Mouse (Mus musculus) liver, embryonic 13.5 days (tissue): Measurements from ENCODE around the gene Bcl3. TPM values are rescaled to one million over a fixed set of nuclear protein-coding genes. Genes with fewer than 3 reads are reported as not detected.

Experiments
- ATAC-seq: fragments of 200-750 bp; cut with Nextera tagmentation; 2 replicates; pipeline ENCODE4 v1.8.0; 2017; ENCODE audit warnings: low read depth, mild to moderate bottlenecking, moderate number of reproducible peaks, moderate library complexity
- DNase-seq: peaks from one replicate; pipeline ENCODE4 v3.0.0; 2022
- H3K27ac ChIP-seq: fragments of 300-500 bp; sonication (generic); 2 replicates; pipeline ENCODE4 v1.5.1; 2015; ENCODE audit warnings: moderate library complexity, mild to moderate bottlenecking, inconsistent platforms
- H3K27me3 ChIP-seq: fragments of 300-500 bp; sonication (generic); 2 replicates; pipeline ENCODE4 v1.6.1; 2015; ENCODE audit warnings: mild to moderate bottlenecking, inconsistent platforms
- H3K36me3 ChIP-seq: fragments of 300-500 bp; sonication (generic); 2 replicates; pipeline ENCODE4 v1.6.1; 2015; ENCODE audit warnings: mild to moderate bottlenecking, inconsistent platforms
- H3K4me1 ChIP-seq: fragments of 300-500 bp; sonication (generic); replicated peaks from 2 replicates; pipeline ENCODE4 v1.6.1; 2015; ENCODE audit warnings: inconsistent platforms
- H3K4me2 ChIP-seq: fragments of 300-500 bp; sonication (generic); 2 replicates; pipeline ENCODE4 v1.6.1; 2015; ENCODE audit warnings: inconsistent platforms, mild to moderate bottlenecking, moderate library complexity
- H3K4me3 ChIP-seq: fragments of 300-500 bp; sonication (generic); replicated peaks from 2 replicates; pipeline ENCODE4 v1.5.1; 2015; ENCODE audit warnings: mild to moderate bottlenecking, inconsistent platforms
- H3K9ac ChIP-seq: fragments of 300-500 bp; sonication (generic); 2 replicates; pipeline ENCODE4 v1.6.1; 2015; ENCODE audit warnings: mild to moderate bottlenecking, inconsistent platforms
- H3K9me3 ChIP-seq: fragments of 300-500 bp; sonication (generic); replicated peaks from 2 replicates; pipeline ENCODE4 v1.6.1; 2016; ENCODE audit warnings: inconsistent platforms
- WGBS: fragments of 180-500 bp; shearing (Covaris S2); methylation state at CpG from one replicate; pipeline ENCODE4 v1.1.7; 2015; ENCODE audit not compliant: insufficient replicate concordance; 5-methylcytosine and 5-hydroxymethylcytosine counted together
- polyA plus RNA-seq: library from polyadenylated mRNA; unstranded; fragments of >200 nt; fragmentation: Nextera tagmentation; extraction: Ambion mirVana; gene quantifications from 2 replicates; pipeline ENCODE4 v1.2.1, GENCODE M21; 2015

The Bcl3 gene
- polyA plus RNA-seq, 1 experiment from 2014 or later: 3.9 TPM

DNA sequence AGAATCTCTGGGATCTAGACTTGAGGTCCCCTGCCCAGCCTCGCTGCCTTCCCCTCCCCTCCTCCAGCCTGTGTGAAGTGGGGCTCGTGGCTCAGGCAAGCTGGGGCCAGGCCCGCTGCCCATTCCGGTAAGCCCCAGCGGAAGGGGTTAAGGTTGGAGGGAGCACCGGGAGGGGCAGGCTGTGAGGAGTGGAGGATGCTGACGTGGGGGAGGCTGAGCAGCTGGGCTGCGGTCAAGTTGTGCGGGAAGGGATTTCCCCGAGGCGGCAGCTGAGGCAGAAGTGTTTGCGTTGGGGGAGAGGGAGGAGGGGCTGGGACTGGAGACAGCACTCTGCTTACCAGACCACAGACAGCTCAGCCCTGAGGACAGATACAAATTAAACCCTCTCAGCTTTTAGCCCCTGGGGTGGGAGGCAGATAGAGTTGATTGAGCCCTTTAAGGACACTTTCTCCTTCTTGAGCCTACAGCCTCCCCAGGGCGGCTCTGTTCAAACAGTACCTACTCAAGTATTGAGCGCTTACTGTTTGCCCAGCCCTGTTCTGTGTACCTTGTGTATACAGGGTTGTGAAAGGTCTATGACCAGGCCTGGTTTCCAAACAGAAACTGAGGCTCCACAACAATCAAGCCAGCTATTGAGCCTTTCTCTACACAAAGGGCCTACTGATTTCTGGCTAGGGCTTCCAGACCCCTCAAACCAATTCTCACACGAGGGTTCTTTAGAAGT is 5.0 kb downstream of the Bcl3 start:
- Histone ChIP-seq H3K4me1 (peaks cover 42% of the 10 kb centered on the region), H3K36me3 (peaks cover 6% of the 10 kb centered on the region; the same call in 1 of the 2 replicates), H3K9ac (peak overlapping the region; percentile 51), H3K4me3 (peak overlapping the region; percentile 42), H3K27me3 (peaks cover 41% of the 10 kb centered on the region), H3K4me2 (peak overlapping the region; percentile 58), H3K27ac (peak overlapping the region; percentile 75), H3K9me3 (0 out of 2 replicates have a peak, but pooled peaks cover 3% of the 10 kb centered on the region)
- WGBS: 10% methylated on average over 15 of the region's 15 CpGs
- DNase-seq (no peak), ATAC-seq (peak; percentile 66)

DNA sequence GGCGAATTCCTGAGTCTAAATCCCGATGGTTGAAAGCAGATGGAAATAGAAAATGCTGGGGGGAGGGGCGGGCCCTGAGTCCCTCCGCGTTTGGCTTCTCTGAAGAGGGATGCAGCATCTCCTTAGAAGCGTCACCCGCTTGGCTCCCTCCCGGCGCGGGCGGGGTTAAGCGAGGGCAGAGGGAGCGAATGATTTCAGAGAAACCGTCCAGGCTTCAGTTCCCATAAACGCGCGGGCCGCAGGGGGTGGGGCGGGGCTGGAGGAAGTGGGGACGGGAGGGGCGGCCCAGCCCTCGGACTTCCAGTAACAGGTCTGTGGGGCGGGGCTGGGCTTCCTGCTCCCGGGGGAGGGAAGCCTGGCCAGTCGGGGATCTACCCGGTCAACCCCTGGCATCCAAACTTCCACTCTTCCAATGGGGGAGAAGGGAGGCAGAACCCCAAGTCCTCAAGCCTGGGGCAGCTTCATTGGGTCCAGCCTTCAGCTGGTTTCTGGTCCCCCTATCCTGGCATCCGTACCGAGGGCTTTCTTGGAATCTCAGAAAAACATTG is 6.3 kb downstream of the Bcl3 start:
- Histone ChIP-seq H3K4me3 (peak overlapping the region; percentile 42), H3K36me3 (peaks cover 12% of the 10 kb centered on the region; the same call in 1 of the 2 replicates), H3K27me3 (peaks cover 31% of the 10 kb centered on the region), H3K9ac (peak overlapping the region; percentile 23; the same call in 1 of the 2 replicates), H3K27ac (peak overlapping the region; percentile 75), H3K4me2 (peak overlapping the region; percentile 58), H3K9me3 (0 out of 2 replicates have a peak, but pooled peaks cover 3% of the 10 kb centered on the region), H3K4me1 (peaks cover 38% of the 10 kb centered on the region)
- peak; percentile 51 for DNase-seq
- peak; percentile 54 for ATAC-seq
- under 1% methylated on average over 28 of the region's 28 CpGs for WGBS

DNA sequence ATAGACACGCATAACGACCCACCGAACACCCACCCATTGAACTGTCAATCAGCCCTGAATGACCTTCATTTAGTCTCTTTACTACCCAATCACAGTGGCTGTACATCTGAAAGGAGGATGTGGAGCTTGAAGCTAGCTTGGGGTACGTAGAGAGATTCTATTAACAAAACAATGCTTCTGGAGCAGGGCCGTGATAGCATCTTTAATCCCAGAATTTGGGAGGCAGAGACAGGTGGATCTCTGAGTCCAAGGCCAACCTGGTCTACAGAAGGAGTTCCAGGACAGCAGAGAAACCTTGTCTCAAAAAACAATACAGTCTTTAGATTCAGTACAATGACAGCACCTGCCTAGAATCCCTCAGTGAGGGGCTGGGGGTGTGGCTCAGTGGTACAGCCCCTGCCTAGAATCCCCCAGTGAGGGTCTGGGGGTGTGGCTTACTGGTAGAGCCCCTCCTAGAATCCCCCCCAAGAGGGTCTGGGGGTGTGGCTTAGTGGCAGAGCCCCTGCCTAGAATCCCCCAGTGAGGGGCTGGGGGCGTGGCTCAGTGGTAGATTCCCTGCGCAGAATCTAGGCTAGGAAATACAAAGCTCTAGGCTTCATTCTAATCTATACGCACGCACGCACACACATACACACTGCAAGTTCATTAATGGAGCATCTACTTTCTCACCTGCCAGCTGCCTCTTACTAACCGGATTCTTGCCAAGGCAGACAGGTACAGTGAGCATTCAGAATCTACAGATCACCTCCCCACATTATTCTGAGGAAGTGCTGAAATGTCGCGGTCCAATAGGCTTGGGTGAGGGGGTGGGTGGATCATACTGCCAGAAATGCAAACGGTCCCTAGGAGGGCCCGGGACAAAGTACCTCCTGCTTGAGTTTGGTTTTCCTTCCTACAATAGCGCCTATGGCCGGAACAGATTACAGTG is 7.0 kb downstream of the Bcl3 start:
- Histone ChIP-seq H3K27ac (peak overlapping the region; percentile 37; the same call in 1 of the 2 replicates), H3K4me2 (peak overlapping the region; percentile 58), H3K4me1 (peaks cover 44% of the 10 kb centered on the region), H3K27me3 (peaks cover 36% of the 10 kb centered on the region), H3K9me3 (0 out of 2 replicates have a peak, but pooled peaks cover 3% of the 10 kb centered on the region), H3K4me3 (peak overlapping the region; percentile 42), H3K9ac (peak overlapping the region; percentile 23; the same call in 1 of the 2 replicates), H3K36me3 (peaks cover 12% of the 10 kb centered on the region; the same call in 1 of the 2 replicates)
- ATAC-seq: peak; percentile 6; the same call in 1 of the 2 replicates
- WGBS: 29% methylated on average over 17 of the region's 17 CpGs
- DNase-seq: no peak

DNA sequence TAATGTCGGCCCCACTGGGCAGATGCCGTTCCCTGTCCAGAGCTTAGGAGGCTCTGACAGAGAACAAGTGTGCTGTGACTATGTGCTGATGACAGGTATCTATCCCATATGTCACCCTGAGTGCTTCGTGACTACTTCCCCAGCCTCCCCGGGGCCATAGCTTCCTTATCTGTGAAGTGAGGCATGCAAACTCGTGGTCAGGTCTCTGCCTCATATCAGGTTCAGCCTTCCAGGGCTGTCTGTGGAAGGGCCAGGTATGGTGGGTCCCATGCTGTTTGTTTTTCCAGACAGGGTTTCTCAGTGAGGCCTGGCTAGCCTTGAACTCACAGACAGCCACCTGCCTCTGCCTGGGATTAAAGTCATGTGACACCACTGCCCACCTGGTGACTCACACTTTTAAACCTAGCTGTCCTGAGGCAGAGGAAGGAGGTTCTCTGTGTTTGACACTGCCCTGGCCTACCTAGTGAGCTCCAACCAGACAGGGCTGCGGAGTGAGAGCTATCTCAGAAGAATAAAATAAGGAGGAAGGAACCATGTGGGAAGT is 8.9 kb downstream of the Bcl3 start:
- Histone ChIP-seq H3K4me3 (no peak overlapping the region), H3K9me3 (no peaks in the 10 kb centered on the region), H3K36me3 (peaks cover 5% of the 10 kb centered on the region; the same call in 1 of the 2 replicates), H3K4me2 (no peak overlapping the region), H3K27ac (no peak overlapping the region), H3K4me1 (peaks cover 50% of the 10 kb centered on the region), H3K27me3 (peaks cover 49% of the 10 kb centered on the region), H3K9ac (no peak overlapping the region)
- ATAC-seq: no peak
- no peak for DNase-seq
- 36% methylated on average over 6 of the region's 6 CpGs for WGBS

DNA sequence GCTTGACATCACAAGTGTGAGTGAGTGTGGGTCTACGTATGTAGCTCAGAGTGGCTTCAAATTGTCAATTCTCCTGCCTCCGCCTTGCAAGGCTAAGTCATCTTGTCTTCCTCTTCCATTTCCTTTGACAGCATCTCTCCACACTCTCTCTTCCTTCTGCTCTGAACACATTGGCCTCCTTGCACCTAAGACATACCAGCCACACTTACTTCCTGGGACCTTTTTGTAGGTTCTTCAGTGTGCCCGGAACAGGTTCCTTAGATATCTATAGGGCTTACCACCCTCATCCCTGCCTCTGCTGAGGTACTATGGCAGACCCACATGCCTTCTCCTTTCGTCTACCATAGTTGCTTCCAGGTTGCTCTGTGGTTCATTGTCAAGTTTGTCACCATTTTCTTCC is 9.4 kb downstream of the Bcl3 start:
- H3K36me3 ChIP-seq: peaks cover 5% of the 10 kb centered on the region; the same call in 1 of the 2 replicates
- no peaks in the 10 kb centered on the region for H3K9me3 ChIP-seq
- H3K4me2 ChIP-seq: no peak overlapping the region
- no peak overlapping the region for H3K27ac ChIP-seq
- H3K9ac ChIP-seq: no peak overlapping the region
- peaks cover 47% of the 10 kb centered on the region for H3K4me1 ChIP-seq
- DNase-seq (no peak), ATAC-seq (no peak)
- peaks cover 49% of the 10 kb centered on the region for H3K27me3 ChIP-seq
- H3K4me3 ChIP-seq: no peak overlapping the region
- WGBS: 61% methylated on average over 4 of the region's 4 CpGs

DNA sequence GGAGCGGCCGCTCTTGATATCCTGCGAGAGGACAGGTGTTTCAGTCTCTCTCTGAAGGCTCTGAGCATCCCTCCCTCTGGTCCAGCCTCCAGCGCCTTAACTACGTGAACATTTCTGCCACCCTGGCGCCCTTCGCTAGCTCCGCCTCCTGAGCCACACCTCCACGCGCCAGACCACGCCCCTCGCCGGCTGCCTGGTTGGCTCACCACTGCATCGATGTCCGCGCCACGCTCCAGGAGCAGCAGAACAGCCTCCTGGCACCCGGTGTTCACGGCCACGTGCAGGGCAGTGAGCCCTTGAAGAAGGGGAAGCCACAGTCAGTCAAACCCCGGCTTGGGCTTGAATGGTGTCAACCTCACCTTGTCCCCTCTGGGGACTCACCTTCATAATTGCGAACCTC is 11.5 kb downstream of the Bcl3 start:
- peaks cover 31% of the 10 kb centered on the region for H3K27me3 ChIP-seq
- H3K27ac ChIP-seq: no peak overlapping the region
- H3K36me3 ChIP-seq: peaks cover 5% of the 10 kb centered on the region; the same call in 1 of the 2 replicates
- H3K4me1 ChIP-seq: peaks cover 30% of the 10 kb centered on the region
- DNase-seq (no peak), ATAC-seq (0 out of 2 replicates have a peak, but pooled peaks have one; percentile 21)
- WGBS: 16% methylated on average over 22 of the region's 22 CpGs
- no peak overlapping the region for H3K4me3 ChIP-seq
- H3K9ac ChIP-seq: no peak overlapping the region
- peak overlapping the region; percentile 32; the same call in 1 of the 2 replicates for H3K4me2 ChIP-seq
- no peaks in the 10 kb centered on the region for H3K9me3 ChIP-seq

DNA sequence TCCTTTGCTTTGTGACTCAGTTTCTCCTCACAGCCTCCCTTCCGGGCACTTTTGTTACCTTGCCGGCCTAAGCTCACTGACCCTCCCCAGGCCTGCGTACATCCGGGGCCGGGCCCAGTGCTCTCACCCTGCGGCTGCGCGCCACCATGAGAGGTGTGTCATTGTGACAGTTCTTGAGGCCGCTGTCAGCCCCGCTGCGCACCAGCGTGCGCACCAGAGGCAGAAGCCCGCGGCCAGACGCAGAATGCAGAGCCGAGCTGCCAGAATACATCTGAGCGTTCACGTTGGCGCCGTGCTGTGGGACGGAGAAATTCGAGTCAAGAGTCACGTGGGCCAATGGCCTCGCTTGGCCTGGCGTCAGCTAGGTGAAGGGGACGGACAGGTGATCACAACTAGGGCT is 13.2 kb downstream of the Bcl3 start:
- Histone ChIP-seq H3K27ac (no peak overlapping the region), H3K4me3 (no peak overlapping the region), H3K4me1 (peaks cover 23% of the 10 kb centered on the region), H3K36me3 (peaks cover 5% of the 10 kb centered on the region; the same call in 1 of the 2 replicates), H3K9ac (no peak overlapping the region), H3K4me2 (peak overlapping the region; percentile 37), H3K27me3 (peaks cover 22% of the 10 kb centered on the region), H3K9me3 (0 out of 2 replicates have a peak, but pooled peaks cover 3% of the 10 kb centered on the region)
- ATAC-seq (0 out of 2 replicates have a peak, but pooled peaks have one; percentile 31), DNase-seq (no peak)
- WGBS: 29% methylated on average over 27 of the region's 27 CpGs

DNA sequence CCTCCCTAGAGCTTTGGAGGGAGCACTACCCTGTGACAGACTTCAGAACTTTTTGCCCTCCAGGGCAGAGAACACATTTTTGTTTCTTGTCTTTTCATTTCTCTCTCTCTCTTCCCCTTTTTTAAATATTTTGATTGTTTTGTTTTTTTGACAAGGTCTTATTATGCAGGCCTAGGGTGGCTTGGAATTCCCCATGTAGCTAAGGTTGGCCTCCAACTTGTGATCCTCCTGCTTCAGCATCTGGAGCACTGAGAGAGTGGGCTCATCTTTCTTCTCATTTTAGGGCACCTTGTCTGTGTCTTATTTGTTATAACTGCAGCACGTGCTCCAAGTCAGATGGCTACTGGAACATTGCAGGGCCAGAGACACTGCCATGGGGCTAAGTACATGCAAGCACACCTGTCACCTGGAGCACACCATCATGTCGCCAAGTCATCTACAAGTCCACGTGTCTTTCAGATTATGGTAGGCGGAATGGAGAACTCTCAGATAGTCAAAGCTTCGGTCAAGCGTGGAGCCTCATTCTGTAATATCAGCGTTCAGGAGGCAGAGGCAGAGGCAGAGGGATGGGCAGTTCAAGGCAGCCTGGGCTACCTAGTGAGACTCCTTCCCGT is 16.1 kb downstream of the Bcl3 start:
- no peaks in the 10 kb centered on the region; the same call in 1 of the 2 replicates for H3K36me3 ChIP-seq
- 0 out of 2 replicates have a peak, but pooled peaks cover 3% of the 10 kb centered on the region for H3K9me3 ChIP-seq
- DNase-seq (no peak), ATAC-seq (no peak)
- H3K4me1 ChIP-seq: peaks cover 13% of the 10 kb centered on the region
- H3K9ac ChIP-seq: no peak overlapping the region
- WGBS: 73% methylated on average over 8 of the region's 8 CpGs
- H3K4me3 ChIP-seq: no peak overlapping the region
- peaks cover 21% of the 10 kb centered on the region for H3K27me3 ChIP-seq
- no peak overlapping the region for H3K27ac ChIP-seq
- H3K4me2 ChIP-seq: no peak overlapping the region

DNA sequence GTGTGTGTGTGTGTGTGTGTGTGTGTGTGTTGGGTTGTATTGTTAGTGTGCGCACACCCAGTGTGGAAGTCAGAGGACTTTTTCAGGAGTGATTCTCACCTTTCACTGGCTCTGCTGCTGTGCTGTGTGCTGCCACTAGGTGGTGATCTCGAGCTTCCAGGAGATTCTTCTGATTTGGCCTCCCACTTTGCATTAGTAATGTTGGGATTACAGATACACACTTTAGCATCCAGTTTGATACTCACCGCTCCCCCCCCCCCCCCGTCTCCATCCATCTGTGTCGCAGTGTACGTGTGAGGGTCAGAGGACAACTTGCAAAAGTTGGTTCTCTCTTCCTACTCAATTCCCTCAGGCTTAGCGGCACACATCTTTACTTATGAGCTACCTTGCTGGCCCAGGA is 19.6 kb downstream of the Bcl3 start:
- no peak overlapping the region for H3K27ac ChIP-seq
- no peak overlapping the region for H3K4me3 ChIP-seq
- no peak for DNase-seq
- WGBS: 16% methylated on average over 7 of the region's 7 CpGs
- 0 out of 2 replicates have a peak, but pooled peaks cover 3% of the 10 kb centered on the region for H3K9me3 ChIP-seq
- no peak for ATAC-seq
- H3K4me1 ChIP-seq: no peaks in the 10 kb centered on the region
- no peak overlapping the region for H3K4me2 ChIP-seq
- H3K36me3 ChIP-seq: no peaks in the 10 kb centered on the region
- H3K27me3 ChIP-seq: no peaks in the 10 kb centered on the region
- H3K9ac ChIP-seq: no peak overlapping the region

DNA sequence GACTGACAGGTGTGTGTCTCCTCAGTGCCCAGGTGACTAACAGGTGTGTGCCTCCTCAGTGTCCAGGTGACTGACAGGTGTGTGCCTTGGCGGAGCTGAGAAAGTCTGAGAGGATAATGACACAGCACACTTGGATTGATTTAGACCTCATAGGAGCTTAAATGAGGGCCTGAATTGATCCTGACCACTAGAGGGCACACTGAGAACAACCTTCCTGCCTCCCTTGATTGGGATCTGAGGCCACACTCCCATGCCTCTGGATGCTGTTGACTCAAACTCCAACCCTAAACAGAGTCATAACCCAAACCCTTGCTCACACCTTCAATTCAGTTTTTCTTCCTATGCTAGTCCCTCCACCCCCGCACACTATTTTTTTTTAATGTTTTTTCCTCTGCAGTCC is 21.8 kb downstream of the Bcl3 start:
- ATAC-seq (no peak), DNase-seq (no peak)
- Histone ChIP-seq H3K27ac (no peak overlapping the region), H3K4me3 (no peak overlapping the region), H3K9me3 (0 out of 2 replicates have a peak, but pooled peaks cover 3% of the 10 kb centered on the region), H3K27me3 (peaks cover 14% of the 10 kb centered on the region), H3K4me2 (no peak overlapping the region), H3K9ac (no peak overlapping the region), H3K36me3 (no peaks in the 10 kb centered on the region), H3K4me1 (peaks cover 3% of the 10 kb centered on the region; the same call in 1 of the 2 replicates)
- WGBS: 22% methylated on average over 2 of the region's 2 CpGs
